ENCODE assay signal across 8 mouse cellular contexts in the genomic region with DNA sequence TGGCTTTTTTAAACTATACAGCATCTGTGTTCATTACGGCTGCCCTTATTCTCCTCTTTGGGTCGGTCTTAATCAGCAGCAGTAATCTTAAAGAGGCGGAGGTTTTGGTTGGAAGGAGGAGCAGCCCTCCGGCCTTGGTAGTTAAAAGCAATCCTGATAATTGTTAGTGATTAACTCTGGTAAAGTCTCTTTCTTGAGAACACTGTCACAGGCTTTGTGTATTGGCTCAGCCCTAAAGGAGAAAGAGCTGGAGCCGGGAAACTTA. TPM values are rescaled to one million over a fixed set of nuclear protein-coding genes. Genes with fewer than 3 reads are reported as not detected.
A peak's percentile ranks its signal among the peaks of the same experiment; 100 is the strongest.
DNase-seq lines count a peak whose midpoint lies in the region; ATAC-seq lines count a peak whose summit lies in the region.

No protein-coding gene starts in this region.

- H3K9ac ChIP-seq in kidney, embryonic 14.5 days (ENCODE audit: low read depth, low read length), result peak overlapping the region; percentile 68; the same call in 1 of the 2 replicates
- peak overlapping the region; percentile 61 for H3K9ac ChIP-seq in intestine, embryonic 14.5 days (ENCODE audit: low read length)
- peak overlapping the region; percentile 72 for H3K9ac ChIP-seq in neural tube, embryonic 11.5 days (ENCODE audit: low read length)

- peak overlapping the region; percentile 79 for H3K4me2 ChIP-seq in kidney, embryonic 14.5 days (replicated peaks; ENCODE audit: low read depth, low read length)
- peak overlapping the region; percentile 70 for H3K4me2 ChIP-seq in intestine, embryonic 14.5 days (ENCODE audit: low read length)
- H3K4me2 ChIP-seq in neural tube, embryonic 11.5 days (ENCODE audit: low read depth), result peak overlapping the region; percentile 60

- no peaks in the 10 kb centered on the region for H3K36me3 ChIP-seq in kidney, embryonic 14.5 days (ENCODE audit: control insufficient read depth, insufficient read depth, low read length)
- H3K36me3 ChIP-seq in embryonic facial prominence, embryonic 10.5 days (replicated peaks), result peaks cover 8% of the 10 kb centered on the region
- H3K36me3 ChIP-seq in intestine, embryonic 14.5 days (ENCODE audit: control insufficient read depth, insufficient read depth, low read length), result no peaks in the 10 kb centered on the region
- H3K36me3 ChIP-seq in neural tube, embryonic 11.5 days (ENCODE audit: control insufficient read depth, insufficient read depth, low read length), result no peaks in the 10 kb centered on the region

- DNase-seq in kidney, postnatal 4 days, result no peak
- DNase-seq in embryonic facial prominence, embryonic 10.5 days (ENCODE audit: low spot score), result no peak
- DNase-seq in intestine, embryonic 14.5 days (ENCODE audit: low spot score), result no peak
- DNase-seq in neural tube, embryonic 11.5 days (ENCODE audit: low spot score), result no peak
- no peak for DNase-seq in layer of hippocampus, adult 9-11 months
- no peak for DNase-seq in left cerebral cortex, adult 8-10 months (ENCODE audit: low spot score in 2 of 2)
- DNase-seq in layer of hippocampus, adult 9-10 months (ENCODE audit: low spot score), result no peak

- H3K27me3 ChIP-seq in kidney, embryonic 14.5 days (ENCODE audit: control insufficient read depth, insufficient read depth, low read length), result no peaks in the 10 kb centered on the region
- H3K27me3 ChIP-seq in embryonic facial prominence, embryonic 10.5 days (replicated peaks; ENCODE audit: low read depth, poor library complexity, severe bottlenecking), result no peaks in the 10 kb centered on the region
- no peaks in the 10 kb centered on the region for H3K27me3 ChIP-seq in intestine, embryonic 14.5 days (replicated peaks; ENCODE audit: control insufficient read depth, insufficient read depth, low read length)
- H3K27me3 ChIP-seq in neural tube, embryonic 11.5 days (ENCODE audit: control insufficient read depth, insufficient read depth, low read length), result no peaks in the 10 kb centered on the region

- peaks cover 10% of the 10 kb centered on the region for H3K4me1 ChIP-seq in kidney, embryonic 14.5 days (ENCODE audit: control insufficient read depth, insufficient read depth, low read length)
- peaks cover 34% of the 10 kb centered on the region for H3K4me1 ChIP-seq in embryonic facial prominence, embryonic 10.5 days
- H3K4me1 ChIP-seq in intestine, embryonic 14.5 days (replicated peaks; ENCODE audit: control insufficient read depth, insufficient read depth, low read length), result peaks cover 16% of the 10 kb centered on the region; the same call in 1 of the 2 replicates
- peaks cover 16% of the 10 kb centered on the region for H3K4me1 ChIP-seq in neural tube, embryonic 11.5 days (ENCODE audit: control insufficient read depth, insufficient read depth, low read length)

- peak overlapping the region; percentile 89; the same call in 1 of the 2 replicates for H3K27ac ChIP-seq in kidney, embryonic 14.5 days (ENCODE audit: low read depth, low read length)
- peak overlapping the region; percentile 97 for H3K27ac ChIP-seq in embryonic facial prominence, embryonic 10.5 days (replicated peaks)
- peak overlapping the region; percentile 3; the same call in 1 of the 2 replicates for H3K27ac ChIP-seq in intestine, embryonic 14.5 days (ENCODE audit: low read depth)
- H3K27ac ChIP-seq in neural tube, embryonic 11.5 days (ENCODE audit: low read depth, low read length), result peak overlapping the region; percentile 86

- WGBS in kidney, embryonic 14.5 days, result 6% methylated on average over 5 of the region's 5 CpGs
- 6% methylated on average over 5 of the region's 5 CpGs for WGBS in embryonic facial prominence, embryonic 10.5 days
- WGBS in intestine, embryonic 14.5 days, result 9% methylated on average over 5 of the region's 5 CpGs
- 13% methylated on average over 5 of the region's 5 CpGs for WGBS in neural tube, embryonic 11.5 days

- H3K9me3 ChIP-seq in kidney, embryonic 14.5 days (ENCODE audit: control insufficient read depth, low read length), result no peaks in the 10 kb centered on the region
- H3K9me3 ChIP-seq in embryonic facial prominence, embryonic 10.5 days, result no peaks in the 10 kb centered on the region
- no peaks in the 10 kb centered on the region for H3K9me3 ChIP-seq in intestine, embryonic 14.5 days (ENCODE audit: control insufficient read depth, low read length)
- H3K9me3 ChIP-seq in neural tube, embryonic 11.5 days (ENCODE audit: control insufficient read depth, low read length), result no peaks in the 10 kb centered on the region

- H3K4me3 ChIP-seq in kidney, embryonic 14.5 days (ENCODE audit: low read length), result peak overlapping the region; percentile 80
- peak overlapping the region; percentile 76 for H3K4me3 ChIP-seq in embryonic facial prominence, embryonic 10.5 days
- H3K4me3 ChIP-seq in intestine, embryonic 14.5 days (ENCODE audit: low read depth, low read length), result peak overlapping the region; percentile 62
- peak overlapping the region; percentile 51 for H3K4me3 ChIP-seq in neural tube, embryonic 11.5 days (ENCODE audit: low read depth, low read length)

- ATAC-seq in kidney, embryonic 14.5 days (ENCODE audit: low FRiP score, low TSS enrichment), result no peak
- no peak for ATAC-seq in intestine, embryonic 14.5 days (replicated peaks; ENCODE audit: low FRiP score, low TSS enrichment, low read depth)
- no peak for ATAC-seq in neural tube, embryonic 11.5 days (ENCODE audit: insufficient read depth, low FRiP score, low TSS enrichment)

RNA-seq across cellular contexts. Expression of a gene that starts 21.6 kb away (rescaled TPM):
- polyA plus RNA-seq in kidney, embryonic 14.5 days (2014; fragmentation: Nextera tagmentation; extraction: Ambion mirVana), result 15.3 and 16.9 TPM in 2 replicates
- 28.2 and 29.9 TPM in 2 replicates for polyA plus RNA-seq in embryonic facial prominence, embryonic 10.5 days (2016; fragmentation: Nextera tagmentation; extraction: Ambion mirVana)
- 13.4 and 17.8 TPM in 2 replicates for polyA plus RNA-seq in intestine, embryonic 14.5 days (2014; fragmentation: Nextera tagmentation; extraction: Ambion mirVana)
- 27.6 and 33.2 TPM in 2 replicates for polyA plus RNA-seq in neural tube, embryonic 11.5 days (2014; fragmentation: Nextera tagmentation; extraction: Ambion mirVana)
- 10 to 100 TPM; 24.6 to 27.7 (median 26.9) TPM for total RNA-seq in left cerebral cortex, adult 8-10 months (2022)

RNA-seq across cellular contexts. Expression of a gene that starts 35.9 kb away (rescaled TPM):
- 35.2 and 40.1 TPM in 2 replicates for polyA plus RNA-seq in kidney, embryonic 14.5 days (2014; fragmentation: Nextera tagmentation; extraction: Ambion mirVana)
- polyA plus RNA-seq in embryonic facial prominence, embryonic 10.5 days (2016; fragmentation: Nextera tagmentation; extraction: Ambion mirVana), result 40.9 and 41.5 TPM in 2 replicates
- polyA plus RNA-seq in intestine, embryonic 14.5 days (2014; fragmentation: Nextera tagmentation; extraction: Ambion mirVana), result 32.4 and 38.0 TPM in 2 replicates
- polyA plus RNA-seq in neural tube, embryonic 11.5 days (2014; fragmentation: Nextera tagmentation; extraction: Ambion mirVana), result 35.9 and 37.3 TPM in 2 replicates
- total RNA-seq in left cerebral cortex, adult 8-10 months (2022), result 10 to 100 TPM; 17.3 to 20.1 (median 17.7) TPM

RNA-seq across cellular contexts. Expression of a gene that starts 49.3 kb away (rescaled TPM):
- polyA plus RNA-seq in kidney, embryonic 14.5 days (2014; fragmentation: Nextera tagmentation; extraction: Ambion mirVana), result 68.2 and 111 TPM in 2 replicates
- polyA plus RNA-seq in embryonic facial prominence, embryonic 10.5 days (2016; fragmentation: Nextera tagmentation; extraction: Ambion mirVana), result 151 and 157 TPM in 2 replicates
- polyA plus RNA-seq in intestine, embryonic 14.5 days (2014; fragmentation: Nextera tagmentation; extraction: Ambion mirVana), result 61.7 and 65.3 TPM in 2 replicates
- 109 and 124 TPM in 2 replicates for polyA plus RNA-seq in neural tube, embryonic 11.5 days (2014; fragmentation: Nextera tagmentation; extraction: Ambion mirVana)
- 1 to 10 TPM; 5.9 to 9.4 (median 9.0) TPM for total RNA-seq in left cerebral cortex, adult 8-10 months (2022)

Comparison
In these comparisons a context has a peak if more than half of its experiments do, and no peak if none do; other contexts are left out.
1. H3K27ac ChIP-seq: peak in every context shown above with its lines; median percentile 97 in embryonic facial prominence, embryonic 10.5 days; 89 in kidney, embryonic 14.5 days; 86 in neural tube, embryonic 11.5 days; 3 in intestine, embryonic 14.5 days.